Mouse (Mus musculus) limb, embryonic 14.5 days (tissue): ENCODE measurements around the gene Slc39a2. TPM values are rescaled to one million over a fixed set of nuclear protein-coding genes. Genes with fewer than 3 reads are reported as not detected.
A peak's percentile ranks its signal among the peaks of the same experiment; 100 is the strongest.

Source experiments
- ATAC-seq: fragments of 200-750 bp; cut with Nextera tagmentation; 2 replicates; pipeline ENCODE4 v1.8.0; 2017; ENCODE audit warnings: low read depth, moderate number of reproducible peaks, moderate TSS enrichment; ENCODE audit not compliant: low FRiP score
- DNase-seq: peaks from one replicate; pipeline ENCODE4 v3.0.0-alpha.2; 2015; ENCODE audit warnings: low spot score
- H3K27ac ChIP-seq: fragments of 300-500 bp; sonication (generic); replicated peaks from 2 replicates; pipeline ENCODE4 v1.5.1; 2014; ENCODE audit warnings: low read depth, mild to moderate bottlenecking, low read length, moderate library complexity, mixed read lengths
- H3K27me3 ChIP-seq: fragments of 300-500 bp; sonication (generic); 2 replicates; pipeline ENCODE4 v1.6.1; 2014; ENCODE audit warnings: low read length, mixed read lengths; ENCODE audit not compliant: control insufficient read depth, insufficient read depth
- H3K36me3 ChIP-seq: fragments of 300-500 bp; sonication (generic); 2 replicates; pipeline ENCODE4 v1.6.1; 2014; ENCODE audit warnings: mild to moderate bottlenecking, low read length, moderate library complexity, mixed read lengths; ENCODE audit not compliant: control insufficient read depth, insufficient read depth
- H3K4me1 ChIP-seq: fragments of 300-500 bp; sonication (generic); 2 replicates; pipeline ENCODE4 v1.6.1; 2014; ENCODE audit warnings: antibody characterized with exemption, low read length, mixed read lengths; ENCODE audit not compliant: control insufficient read depth, insufficient read depth
- H3K4me2 ChIP-seq: fragments of 300-500 bp; sonication (generic); replicated peaks from 2 replicates; pipeline ENCODE4 v1.6.1; 2014; ENCODE audit warnings: low read depth, mild to moderate bottlenecking, low read length, moderate library complexity; ENCODE audit not compliant: severe bottlenecking
- H3K4me3 ChIP-seq: fragments of 300-500 bp; sonication (generic); replicated peaks from 2 replicates; pipeline ENCODE4 v1.5.1; 2014; ENCODE audit warnings: low read length
- H3K9ac ChIP-seq: fragments of 300-500 bp; sonication (generic); 2 replicates; pipeline ENCODE4 v1.6.1; 2014; ENCODE audit warnings: mild to moderate bottlenecking, low read depth, low read length, moderate library complexity; ENCODE audit not compliant: severe bottlenecking
- H3K9me3 ChIP-seq: fragments of 300-500 bp; sonication (generic); 2 replicates; pipeline ENCODE4 v1.6.1; 2016; ENCODE audit warnings: low read length; ENCODE audit not compliant: control insufficient read depth
- POLR2A ChIP-seq: fragments of 200-500 bp; IDR thresholded peaks from 2 replicates; pipeline ENCODE4 v1.8.0; 2012; ENCODE audit warnings: inconsistent platforms, mild to moderate bottlenecking, moderate library complexity, borderline replicate concordance; ENCODE audit not compliant: insufficient read depth, insufficient read length; ENCODE audit errors: extremely low read depth
- WGBS: fragments of 180-500 bp; shearing (Covaris S2); extraction: QIAGEN DNeasy Blood & Tissue Kit; methylation state at CpG from one replicate; pipeline ENCODE4 v1.1.7; 2014; 5-methylcytosine and 5-hydroxymethylcytosine counted together
- polyA plus RNA-seq, 2 experiments: library from polyadenylated mRNA; depleted of rRNA in 1 of 2; stranded (reverse) in 1 of 2; unstranded in 1 of 2; fragments of >200 nt; fragmentation: Nextera tagmentation in 1 of 2; extraction: Ambion mirVana in 1 of 2; gene quantifications; 2 replicates each; pipeline versions ENCODE4 v1.2.1 to v1.2.3; 2012 to 2014

The Slc39a2 gene
- polyA plus RNA-seq, 2 experiments: 1.5 to 3.6 TPM

GRCm38 (mm10) chr14:51903782-51904181, 11.1 kb downstream of the Slc39a2 start:
- no peaks in the 10 kb centered on the region for H3K4me1 ChIP-seq
- H3K27ac ChIP-seq: no peak overlapping the region
- no peak for TF ChIP-seq POLR2A
- no peaks in the 10 kb centered on the region for H3K9me3 ChIP-seq
- DNase-seq: no peak
- H3K36me3 ChIP-seq: peaks cover 3% of the 10 kb centered on the region; the same call in 1 of the 2 replicates
- H3K4me3 ChIP-seq: no peak overlapping the region
- H3K9ac ChIP-seq: no peak overlapping the region
- no peak for ATAC-seq
- WGBS: 80% methylated on average over 9 of the region's 9 CpGs
- no peaks in the 10 kb centered on the region for H3K27me3 ChIP-seq
- H3K4me2 ChIP-seq: no peak overlapping the region

GRCm38 (mm10) chr14:51904706-51905105, 12.0 kb downstream of the Slc39a2 start:
- Histone ChIP-seq H3K36me3 (peaks cover 4% of the 10 kb centered on the region; the same call in 1 of the 2 replicates), H3K27ac (no peak overlapping the region), H3K4me3 (no peak overlapping the region), H3K9ac (no peak overlapping the region), H3K9me3 (no peaks in the 10 kb centered on the region), H3K27me3 (no peaks in the 10 kb centered on the region), H3K4me2 (no peak overlapping the region), H3K4me1 (no peaks in the 10 kb centered on the region)
- TF ChIP-seq POLR2A: no peak
- 61% methylated on average over 7 of the region's 7 CpGs for WGBS
- no peak; the same call in 1 of the 2 replicates for ATAC-seq
- no peak for DNase-seq

- H3K36me3 ChIP-seq: peaks cover 7% of the 10 kb centered on the region; the same call in 1 of the 2 replicates
- no peak for TF ChIP-seq POLR2A
- no peaks in the 10 kb centered on the region for H3K27me3 ChIP-seq
- WGBS: 90% methylated on average over 11 of the region's 11 CpGs
- no peak overlapping the region for H3K9ac ChIP-seq
- ATAC-seq: no peak
- H3K4me3 ChIP-seq: no peak overlapping the region
- H3K4me2 ChIP-seq: no peak overlapping the region
- H3K9me3 ChIP-seq: no peaks in the 10 kb centered on the region
- no peaks in the 10 kb centered on the region for H3K4me1 ChIP-seq
- no peak overlapping the region for H3K27ac ChIP-seq
- no peak for DNase-seq
These were observed 13.4 kb downstream of the Slc39a2 start for GRCm38 (mm10) chr14:51906102-51906501.

- no peaks in the 10 kb centered on the region for H3K9me3 ChIP-seq
- no peak overlapping the region for H3K4me2 ChIP-seq
These were observed 18.6 kb downstream of the Slc39a2 start for GRCm38 (mm10) chr14:51911301-51911700.

GRCm38 (mm10) chr14:51912391-51913061, 19.8 kb downstream of the Slc39a2 start:
- Histone ChIP-seq H3K4me1 (peaks cover 18% of the 10 kb centered on the region), H3K27ac (peak overlapping the region; percentile 77), H3K27me3 (no peaks in the 10 kb centered on the region), H3K4me2 (peak overlapping the region; percentile 97), H3K9me3 (no peaks in the 10 kb centered on the region), H3K36me3 (peaks cover 7% of the 10 kb centered on the region; the same call in 1 of the 2 replicates), H3K4me3 (peak overlapping the region; percentile 60), H3K9ac (peak overlapping the region; percentile 64)
- TF ChIP-seq POLR2A: no peak
- DNase-seq (no peak), ATAC-seq (no peak)
- WGBS: 14% methylated on average over 14 of the region's 14 CpGs

More at GRCm38 (mm10) chr14:51911301-51911700, 18.6 kb downstream of the Slc39a2 start:
- WGBS: 84% methylated on average over 10 of the region's 10 CpGs
- no peak overlapping the region for H3K4me3 ChIP-seq
- H3K36me3 ChIP-seq: peaks cover 7% of the 10 kb centered on the region; the same call in 1 of the 2 replicates
- H3K27ac ChIP-seq: no peak overlapping the region
- H3K4me1 ChIP-seq: peaks cover 16% of the 10 kb centered on the region
- TF ChIP-seq POLR2A: no peak
- no peak overlapping the region for H3K9ac ChIP-seq
- no peaks in the 10 kb centered on the region for H3K27me3 ChIP-seq
- ATAC-seq (no peak), DNase-seq (no peak)
